Mouse (Mus musculus): ENCODE data around the gene Gata1.
"Not testable (repeated sequence)": the region's sequence is repeated elsewhere in the genome, so short reads cannot be mapped to it uniquely, and the experiment has no call there.

GRCm38 (mm10) chrX:8009356-8009755, 31.5 kb upstream of the Gata1 start:
- not testable (repeated sequence) for TF ChIP-seq POLR2A (IDR thresholded peaks at IDR 0.05; ENCODE audit: low read depth, low read length); CTCF (conservative IDR thresholded peaks at IDR 0.05; ENCODE audit: insufficient read depth, insufficient read length, low read depth, low read length)
